Mouse (Mus musculus): ENCODE measurements at regions not wholly inside any gene's neighbourhood (a gene's known extent, or its start where the extent isn't known, plus 50 kb on each side); places are given as distances from the start of the nearest gene placed in this dataset.

GRCm38 (mm10) chr9:87649015-87649978 lies 81.8 kb downstream of the Tbx18 start:
- no peak for DNase-seq

- no peak for DNase-seq
Measured at GRCm38 (mm10) chr9:87648317-87648716, 82.7 kb downstream of the Tbx18 start.

DNA sequence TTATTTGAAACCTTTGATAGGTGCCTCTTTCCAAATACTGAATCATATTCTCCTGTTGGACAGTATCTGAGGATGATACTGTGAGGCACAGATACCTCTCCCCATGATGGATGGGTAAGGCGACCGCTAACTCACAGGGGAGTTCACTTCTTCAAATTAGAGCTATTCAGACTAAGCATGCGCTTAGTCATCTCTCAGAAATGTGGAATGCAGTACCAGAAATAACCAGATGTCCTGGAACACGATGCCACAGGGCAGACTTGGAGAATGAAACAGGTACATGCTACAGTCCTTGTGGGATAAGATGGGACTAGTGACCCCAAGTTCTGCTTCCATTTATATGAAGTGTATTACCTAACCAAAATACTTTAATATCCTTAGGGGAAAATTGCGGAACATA lies 86.0 kb downstream of the Tbx18 start:
- no peak for DNase-seq

- DNase-seq, result peak; percentile 0
Measured at GRCm38 (mm10) chr9:87633863-87634630, 97.0 kb downstream of the Tbx18 start.

DNA sequence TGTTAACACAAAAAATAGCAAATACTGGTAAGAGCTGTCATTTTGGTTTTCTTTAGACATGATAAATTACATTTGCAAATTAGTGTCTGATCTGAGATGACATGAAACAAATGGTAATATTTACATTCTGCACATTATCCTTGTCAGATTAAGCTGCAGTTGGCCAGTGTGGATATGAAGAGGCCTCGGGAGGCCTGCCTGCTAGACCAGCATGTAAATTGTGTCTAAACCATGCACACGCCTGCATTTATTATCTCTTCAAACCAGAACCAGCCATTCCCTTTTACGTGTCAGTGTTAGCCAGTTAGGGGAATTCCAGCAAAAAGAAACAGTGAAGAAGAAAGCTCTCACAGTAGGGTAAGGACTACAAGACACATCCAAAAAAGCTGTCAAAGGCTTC lies 104.6 kb downstream of the Tbx18 start:
- no peak for DNase-seq

DNA sequence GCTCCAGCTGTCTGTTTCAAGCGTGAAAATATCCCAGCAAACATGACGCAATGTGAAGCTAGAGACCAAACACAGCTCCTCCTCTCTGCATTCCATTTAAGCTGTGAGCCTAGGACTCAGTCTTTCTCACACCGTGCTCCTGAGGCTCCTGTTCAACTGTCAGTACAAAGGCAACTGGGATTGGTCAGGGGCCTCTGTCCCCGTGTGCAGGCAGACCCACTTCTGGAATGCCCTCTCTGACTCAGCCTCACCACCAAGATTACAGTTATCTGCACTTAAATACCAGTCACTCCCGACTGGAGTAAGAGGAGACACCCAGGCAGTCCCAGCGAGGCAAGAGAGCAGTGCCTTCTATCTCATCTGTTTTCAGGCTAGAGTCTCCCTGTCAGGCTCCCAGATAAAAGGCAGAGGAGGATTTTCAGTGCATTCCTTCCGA lies 112.8 kb downstream of the Tbx18 start:
- peak; percentile 3 for DNase-seq

DNA sequence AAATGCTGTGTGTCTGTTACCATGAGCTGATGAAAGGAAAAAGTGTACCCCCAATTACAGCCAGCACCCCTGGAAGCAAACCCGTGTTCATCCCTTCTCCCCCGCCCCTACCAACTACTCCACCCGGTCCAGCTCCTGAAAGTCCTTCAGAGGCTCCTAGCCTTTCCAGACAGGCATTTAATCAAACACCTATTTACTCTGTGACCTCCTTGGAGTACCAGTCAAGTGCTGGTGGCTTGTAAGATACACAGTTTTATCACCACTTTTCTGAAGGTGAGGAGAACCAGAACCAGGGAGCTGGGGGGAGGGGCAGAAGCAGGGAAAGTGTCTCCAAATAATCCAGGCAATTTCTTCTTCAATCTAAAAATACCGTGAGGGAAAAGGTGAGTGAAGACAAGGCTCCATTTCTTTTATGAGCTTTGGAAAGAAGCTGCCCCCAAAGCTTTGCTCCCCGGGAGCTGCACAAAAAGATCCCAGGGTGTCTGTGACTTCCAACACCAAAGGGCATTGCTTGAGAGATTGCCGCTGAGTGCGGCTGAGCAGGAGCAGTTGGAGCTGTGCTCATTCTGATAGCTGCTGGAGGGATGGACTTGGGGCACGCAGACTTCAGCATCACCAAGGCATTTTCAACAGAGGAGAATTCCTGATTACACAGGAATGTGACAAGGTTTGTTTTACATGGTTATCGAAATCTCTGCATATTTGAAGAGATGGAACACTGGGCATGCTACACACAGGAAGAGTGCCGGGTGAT lies 123.0 kb downstream of the Tbx18 start:
- no peak for DNase-seq

DNA sequence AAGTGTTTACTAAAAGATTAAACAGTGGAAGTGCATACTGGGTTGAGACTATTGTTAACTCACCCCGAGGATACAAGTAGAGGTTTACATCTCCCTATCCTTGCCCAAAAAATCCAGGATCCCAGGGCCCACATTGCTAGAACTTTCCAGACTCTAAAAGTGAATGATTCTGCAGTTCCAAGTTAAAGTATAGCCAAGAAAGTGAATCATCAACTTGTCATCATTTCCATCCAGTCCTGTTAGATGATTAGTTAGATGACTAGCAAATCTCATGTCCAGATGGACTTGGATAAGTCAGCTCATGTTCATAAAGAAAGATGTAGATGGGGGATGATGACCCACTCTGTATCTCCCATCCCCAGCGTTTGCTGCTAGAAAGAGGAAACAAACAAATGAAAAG lies 155.5 kb downstream of the Tbx18 start:
- DNase-seq, result no peak

GRCm38 (mm10) chr9:87574250-87574864 lies 156.7 kb downstream of the Tbx18 start:
- DNase-seq, result no peak

DNA sequence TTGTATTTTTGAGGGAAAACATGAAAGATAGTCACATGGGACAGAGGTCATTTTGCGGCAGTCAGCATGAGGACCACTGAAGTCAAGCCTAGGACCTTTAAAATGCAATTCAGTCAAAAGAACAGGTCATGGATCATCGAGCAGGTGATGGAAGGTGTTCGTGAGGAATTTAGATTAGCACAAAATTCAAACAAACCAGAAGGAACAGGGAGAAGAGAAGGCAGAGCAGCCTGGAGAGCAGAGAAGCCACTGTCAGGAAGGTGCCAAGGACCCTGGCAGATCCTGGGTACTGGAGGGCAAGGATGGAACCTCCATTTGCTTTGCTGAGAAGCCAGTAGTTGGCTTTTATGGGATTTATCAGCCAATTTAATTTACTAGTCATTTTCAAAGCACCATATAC lies 167.8 kb downstream of the Tbx18 start:
- no peak for DNase-seq

DNA sequence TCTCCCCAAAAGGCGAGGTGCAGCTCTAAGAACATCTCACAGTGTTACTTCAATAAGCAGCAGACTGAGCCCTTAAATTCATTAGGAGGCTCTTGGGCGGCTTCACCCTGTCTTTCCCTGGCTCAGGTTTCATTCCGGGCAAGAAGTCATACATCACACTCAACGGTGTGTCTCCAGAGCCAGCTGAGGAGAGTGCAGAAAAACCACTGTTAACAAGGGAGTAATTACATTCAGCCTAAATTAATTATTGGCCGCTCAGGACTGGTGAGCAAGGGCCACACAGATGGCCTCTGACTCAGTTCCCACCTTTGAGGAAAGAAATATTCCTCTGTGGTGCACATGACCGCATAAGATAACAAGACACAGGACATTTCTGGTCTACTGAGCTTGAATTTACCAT lies 168.3 kb downstream of the Tbx18 start:
- no peak for DNase-seq

- no peak for DNase-seq
Measured at GRCm38 (mm10) chr9:87557841-87558240, 173.2 kb downstream of the Tbx18 start.

GRCm38 (mm10) chr9:87556953-87557394 lies 174.1 kb downstream of the Tbx18 start:
- DNase-seq, result no peak

DNA sequence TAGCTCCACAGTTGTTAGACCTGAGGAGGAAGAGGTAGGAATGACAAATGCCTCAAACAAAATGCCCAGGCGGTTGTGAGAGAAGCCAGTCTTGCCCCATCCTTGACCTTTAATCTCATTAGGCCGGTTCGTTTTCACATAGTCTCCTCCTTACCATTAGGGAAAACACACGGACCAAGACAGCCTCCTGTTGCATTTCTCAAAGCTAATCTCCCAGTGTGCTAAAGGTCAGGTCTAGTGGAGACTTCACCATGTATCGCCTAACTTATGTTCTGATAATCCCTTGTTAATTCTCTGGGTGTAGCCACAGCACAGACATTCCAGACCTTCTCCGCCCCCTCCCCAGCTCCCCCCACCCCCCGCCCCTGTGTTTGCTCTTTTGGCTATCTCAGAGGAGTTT lies 174.5 kb downstream of the Tbx18 start:
- no peak for DNase-seq

- no peak for DNase-seq
Measured at GRCm38 (mm10) chr9:87533182-87533581, 197.9 kb downstream of the Tbx18 start.

- DNase-seq, result no peak
Measured at GRCm38 (mm10) chr9:87529908-87530307, 201.2 kb downstream of the Tbx18 start.

DNA sequence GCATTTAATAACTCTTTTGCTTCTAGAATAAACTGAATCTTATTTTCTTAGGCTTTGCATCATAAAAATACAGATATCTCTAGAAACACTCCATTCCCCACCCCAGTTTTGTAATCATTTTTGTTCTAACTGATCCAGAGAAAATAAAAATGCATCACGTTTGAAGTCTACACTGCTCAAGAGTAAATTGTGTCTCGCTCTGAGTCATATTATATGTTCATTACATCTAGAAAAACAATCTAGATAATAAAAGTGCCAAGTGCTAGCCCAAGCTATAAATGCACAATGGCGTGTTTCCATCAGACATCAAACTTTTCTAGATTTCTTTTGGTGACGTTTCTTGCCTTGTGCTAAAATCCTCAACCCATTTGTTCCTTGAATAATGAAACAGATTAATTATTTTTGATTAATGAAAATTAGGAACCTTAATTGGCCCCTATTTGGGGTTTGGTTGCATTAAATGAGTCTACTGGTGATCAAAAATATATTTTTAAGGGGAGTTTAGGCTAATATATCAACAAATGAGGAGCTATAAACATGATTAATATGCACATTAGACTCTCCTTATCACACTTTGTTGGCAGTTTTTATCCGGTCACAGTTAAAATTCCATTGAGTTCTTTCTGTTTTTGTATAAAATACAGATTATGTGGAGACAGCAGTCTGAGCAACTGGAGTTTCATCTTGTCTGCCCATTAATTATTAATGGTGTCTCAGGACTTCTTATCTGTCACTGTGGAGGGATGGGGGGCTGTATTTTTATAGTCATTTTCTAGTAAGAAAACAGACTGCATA lies 206.0 kb downstream of the Tbx18 start:
- DNase-seq, result no peak

- no peak for DNase-seq
Measured at GRCm38 (mm10) chr9:87510683-87511082, 220.4 kb downstream of the Tbx18 start.

GRCm38 (mm10) chr9:87504673-87505385 lies 226.2 kb downstream of the Tbx18 start:
- DNase-seq, result no peak

- DNase-seq, result no peak
Measured at GRCm38 (mm10) chr9:87464141-87464540, 208.8 kb upstream of the Cep162 start.

GRCm38 (mm10) chr9:87453261-87453660 lies 197.9 kb upstream of the Cep162 start:
- DNase-seq, result no peak
